33 mouse cellular contexts compared by ENCODE assay signal in genomic region chr3:82027286-82027685, GRCm38 (mm10). TPM values are rescaled to one million over a fixed set of nuclear protein-coding genes. Genes with fewer than 3 reads are reported as not detected.
A peak's percentile ranks its signal among the peaks of the same experiment; 100 is the strongest.
DNase-seq lines count a peak whose midpoint lies in the region; ATAC-seq and TF ChIP-seq lines count a peak whose summit lies in the region.
"Had no signal": no experiment of that assay in that cellular context is flagged by ENCODE, and none has a peak within 500 bp of the region (broad histone marks: within the 10 kb centered on the region; RNA-seq: fewer than 3 reads in every experiment).

No protein-coding gene starts in this region.

- 11% methylated on average over 1 of the region's 1 CpGs for WGBS in cerebellum, adult 2 months
- WGBS in hindbrain, postnatal 0 days, result 39% methylated on average over 1 of the region's 1 CpGs
- 79% methylated on average over 1 of the region's 1 CpGs for WGBS in hindbrain, embryonic 10.5 days

- TF ChIP-seq POLR2A in cerebellum, adult 2 months (IDR thresholded peaks at IDR 0.05; ENCODE audit: borderline replicate concordance, insufficient read depth, low read length), result no peak
- no peak for TF ChIP-seq POLR2A in brain, embryonic 14.5 days (IDR thresholded peaks at IDR 0.05; ENCODE audit: borderline replicate concordance, extremely low read depth, insufficient read depth, insufficient read length, poor library complexity, severe bottlenecking)

- no peaks in the 10 kb centered on the region for H3K9me3 ChIP-seq in hindbrain, postnatal 0 days (ENCODE audit: low read length)
- no peaks in the 10 kb centered on the region for H3K9me3 ChIP-seq in hindbrain, embryonic 10.5 days
- H3K9me3 ChIP-seq: embryonic facial prominence, embryonic 15.5 days; G1E; heart, embryonic 12.5 days; limb, embryonic 10.5 days; midbrain, embryonic 15.5 days; stomach, embryonic 15.5 days had no signal

- H3K27ac ChIP-seq in cerebellum, adult 2 months (ENCODE audit: insufficient read depth, low read length), result no peak overlapping the region
- H3K27ac ChIP-seq in hindbrain, postnatal 0 days, result no peak overlapping the region
- no peak overlapping the region for H3K27ac ChIP-seq in hindbrain, embryonic 10.5 days
- H3K27ac ChIP-seq: embryonic facial prominence, embryonic 15.5 days; left cerebral cortex, adult 2 months; limb, embryonic 10.5 days; macrophage; midbrain, embryonic 15.5 days; stomach, embryonic 15.5 days had no signal

- no peak for TF ChIP-seq CTCF in cerebellum, adult 2 months (IDR thresholded peaks at IDR 0.05; ENCODE audit: borderline replicate concordance, insufficient read depth, low read depth, low read length)
- no peak for TF ChIP-seq CTCF in hindbrain, postnatal 0 days (IDR thresholded peaks at IDR 0.05; ENCODE audit: low read depth)
- TF ChIP-seq CTCF in brain, embryonic 14.5 days (IDR thresholded peaks at IDR 0.05; ENCODE audit: borderline replicate concordance, extremely low read depth, insufficient read depth, insufficient read length), result no peak

- no peaks in the 10 kb centered on the region for H3K4me1 ChIP-seq in cerebellum, adult 2 months (ENCODE audit: control insufficient read depth, insufficient read depth, low read length)
- H3K4me1 ChIP-seq in hindbrain, postnatal 0 days (ENCODE audit: insufficient read depth, low read length), result no peaks in the 10 kb centered on the region
- H3K4me1 ChIP-seq in hindbrain, embryonic 10.5 days (replicated peaks), result no peaks in the 10 kb centered on the region
- H3K4me1 ChIP-seq: embryonic facial prominence, embryonic 15.5 days; limb, embryonic 10.5 days; midbrain, embryonic 15.5 days; stomach, embryonic 15.5 days had no signal

- no peak overlapping the region for H3K4me3 ChIP-seq in cerebellum, adult 2 months (replicated peaks; ENCODE audit: insufficient read depth, low read depth, low read length)
- H3K4me3 ChIP-seq in hindbrain, postnatal 0 days (ENCODE audit: low read length), result no peak overlapping the region
- no peak overlapping the region for H3K4me3 ChIP-seq in hindbrain, embryonic 10.5 days
- H3K4me3 ChIP-seq: embryonic facial prominence, embryonic 15.5 days; heart, embryonic 12.5 days; left cerebral cortex, adult 2 months; limb, embryonic 10.5 days; midbrain, embryonic 15.5 days; stomach, embryonic 15.5 days had no signal

- H3K4me2 ChIP-seq in hindbrain, postnatal 0 days (ENCODE audit: low read depth, low read length), result no peak overlapping the region
- H3K4me2 ChIP-seq: embryonic facial prominence, embryonic 15.5 days; heart, embryonic 12.5 days; midbrain, embryonic 15.5 days; stomach, embryonic 15.5 days had no signal

- peak; percentile 69 for ATAC-seq in hindbrain, postnatal 0 days
- ATAC-seq: inflammation-experienced regulatory T-cells, adult 6 months; liver, postnatal 0 days; lung, postnatal 0 days; midbrain, embryonic 15.5 days had no signal

- DNase-seq in cerebellum, adult 2 months, result peak; percentile 26 to 65
- DNase-seq in cerebellum, postnatal 4 days (ENCODE audit: low spot score in 2 of 2), result no peak
- peak; percentile 39 for DNase-seq in hindbrain, postnatal 0 days (ENCODE audit: low spot score)
- no peak for DNase-seq in hindbrain, embryonic 10.5 days (ENCODE audit: low spot score)
- peak; percentile 50 for DNase-seq in brain, embryonic 14.5 days (ENCODE audit: low read depth)
- DNase-seq in cerebellum, postnatal 10 days, result peak; percentile 26 to 40
- DNase-seq in gastrocnemius, postnatal 25 days, result no peak
- DNase-seq: adrenal gland, adult 2 months; B cell, adult 2 months; gastrocnemius, postnatal 10 days; heart, adult 11 months; heart, postnatal 10 days; kidney, adult 18-20 months; kidney, postnatal 4 days; layer of hippocampus, adult 9-11 months; liver; liver, postnatal 0 days; thymus, adult 18-20 months; thymus, postnatal 36 days had no signal

- H3K27me3 ChIP-seq in cerebellum, adult 2 months (ENCODE audit: control insufficient read depth, insufficient read depth, low read length), result no peaks in the 10 kb centered on the region
- no peaks in the 10 kb centered on the region for H3K27me3 ChIP-seq in hindbrain, postnatal 0 days (ENCODE audit: insufficient read depth, low read length)
- H3K27me3 ChIP-seq in hindbrain, embryonic 10.5 days (ENCODE audit: insufficient read depth, poor library complexity, severe bottlenecking), result no peaks in the 10 kb centered on the region
- H3K27me3 ChIP-seq: CH12.LX; embryonic facial prominence, embryonic 15.5 days; heart, embryonic 12.5 days; midbrain, embryonic 15.5 days; stomach, embryonic 15.5 days had no signal

- no peak overlapping the region for H3K9ac ChIP-seq in hindbrain, postnatal 0 days (replicated peaks; ENCODE audit: low read length)
- H3K9ac ChIP-seq: embryonic facial prominence, embryonic 15.5 days; heart, embryonic 12.5 days; liver, postnatal 0 days; midbrain, embryonic 15.5 days; stomach, embryonic 15.5 days had no signal

- no peaks in the 10 kb centered on the region for H3K36me3 ChIP-seq in hindbrain, postnatal 0 days (ENCODE audit: insufficient read depth, low read length)
- no peaks in the 10 kb centered on the region for H3K36me3 ChIP-seq in hindbrain, embryonic 10.5 days
- H3K36me3 ChIP-seq: embryonic facial prominence, embryonic 15.5 days; G1E; heart, embryonic 12.5 days; limb, embryonic 10.5 days; midbrain, embryonic 15.5 days; stomach, embryonic 15.5 days had no signal

RNA-seq across cellular contexts. Expression of gene Asic5, which starts 45.2 kb away (rescaled TPM):
- polyA plus RNA-seq in cerebellum, adult 2 months (2012; rRNA removed), result 0.06 TPM in 1 of 2 replicates, not detected in the other
- 0.52 TPM in 1 of 2 replicates, not detected in the other for total RNA-seq in hindbrain, postnatal 0 days (2014; rRNA removed)
- 0.16 TPM in 1 of 2 replicates, not detected in the other for polyA plus RNA-seq in hindbrain, postnatal 0 days (2015; fragmentation: Nextera tagmentation; extraction: Ambion mirVana)
- not detected in 2 replicates for polyA plus RNA-seq in hindbrain, embryonic 10.5 days (2016; fragmentation: Nextera tagmentation; extraction: Ambion mirVana)
- polyA plus RNA-seq in brain, embryonic 14.5 days (2012; rRNA removed), result 0.07 TPM in 1 of 2 replicates, not detected in the other
- total RNA-seq in gastrocnemius, postnatal 25 days (2021), result not detected
- total RNA-seq: adrenal gland, adult 2 months; CH12.LX; common myeloid progenitor, adult 5-6 weeks; G1E; gastrocnemius, postnatal 10 days; heart, postnatal 10 days; left cerebral cortex, adult 2 months had no signal
- polyA plus RNA-seq: adrenal gland, adult 2 months; embryonic facial prominence, embryonic 15.5 days; G1E; heart, embryonic 12.5 days; hindbrain, embryonic 11.5 days; inflammation-experienced regulatory T-cells, adult 6 months; limb, embryonic 10.5 days; macrophage; midbrain, embryonic 15.5 days; neural tube, embryonic 14.5 days; stomach, embryonic 15.5 days had no signal

RNA-seq across cellular contexts. Expression of gene Gucy1b1, which starts 47.2 kb away (rescaled TPM):
- 51.7 and 58.1 TPM in 2 replicates for polyA plus RNA-seq in cerebellum, adult 2 months (2012; rRNA removed)
- total RNA-seq in hindbrain, postnatal 0 days (2014; rRNA removed), result 39.3 and 39.7 TPM in 2 replicates
- polyA plus RNA-seq in hindbrain, postnatal 0 days (2015; fragmentation: Nextera tagmentation; extraction: Ambion mirVana), result 53.6 and 56.3 TPM in 2 replicates
- 3.3 and 6.5 TPM in 2 replicates for polyA plus RNA-seq in hindbrain, embryonic 10.5 days (2016; fragmentation: Nextera tagmentation; extraction: Ambion mirVana)
- 26.9 and 27.1 TPM in 2 replicates for polyA plus RNA-seq in brain, embryonic 14.5 days (2012; rRNA removed)
- total RNA-seq in gastrocnemius, postnatal 25 days (2021), result 1 to 10 TPM; 3.8 TPM
- total RNA-seq: CH12.LX had no signal
- polyA plus RNA-seq: G1E had no signal

RNA-seq across cellular contexts. Expression of gene Tdo2, which starts 51.3 kb away (rescaled TPM):
- polyA plus RNA-seq in cerebellum, adult 2 months (2012; rRNA removed), result 3.2 and 5.1 TPM in 2 replicates
- total RNA-seq in hindbrain, postnatal 0 days (2014; rRNA removed), result not detected in 2 replicates
- 0.40 and 0.52 TPM in 2 replicates for polyA plus RNA-seq in hindbrain, postnatal 0 days (2015; fragmentation: Nextera tagmentation; extraction: Ambion mirVana)
- not detected in 2 replicates for polyA plus RNA-seq in hindbrain, embryonic 10.5 days (2016; fragmentation: Nextera tagmentation; extraction: Ambion mirVana)
- 0.04 and 0.18 TPM in 2 replicates for polyA plus RNA-seq in brain, embryonic 14.5 days (2012; rRNA removed)
- total RNA-seq in gastrocnemius, postnatal 25 days (2021), result not detected
- total RNA-seq: CH12.LX; common myeloid progenitor, adult 5-6 weeks; G1E; gastrocnemius, postnatal 10 days; heart, postnatal 10 days had no signal
- polyA plus RNA-seq: G1E; macrophage; midbrain, embryonic 15.5 days had no signal

Comparison
In these comparisons a context has a peak if more than half of its experiments do, and no peak if none do; other contexts are left out.
1. DNase-seq: peak in cerebellum, adult 2 months (2 of 2), hindbrain, postnatal 0 days (single experiment), brain, embryonic 14.5 days (single experiment) and cerebellum, postnatal 10 days (2 of 2); none in cerebellum, postnatal 4 days (0 of 2), hindbrain, embryonic 10.5 days (single experiment) and gastrocnemius, postnatal 25 days (single experiment).